Mouse (Mus musculus): Measurements from ENCODE around the gene Kctd7.

The Kctd7 gene

GRCm38 (mm10) chr5:130144334-130145312, at the start of gene Kctd7:
Gene Kctd7, plus strand, starts transcription at chr5:130144861.
- DNase-seq (ENCODE audit: low spot score in 2 of 2), result peak; percentile 95

GRCm38 (mm10) chr5:130096754-130097153, 47.9 kb upstream of the Kctd7 start:
- no peak for DNase-seq (ENCODE audit: low spot score in 2 of 2)

- DNase-seq (ENCODE audit: low spot score in 2 of 2), result no peak
Measured at GRCm38 (mm10) chr5:130097837-130098236, 46.8 kb upstream of the Kctd7 start.

- DNase-seq (ENCODE audit: low spot score in 2 of 2), result no peak
Measured at GRCm38 (mm10) chr5:130101724-130102123, 42.9 kb upstream of the Kctd7 start.

GRCm38 (mm10) chr5:130109348-130109747, 35.3 kb upstream of the Kctd7 start:
- DNase-seq (ENCODE audit: low spot score in 2 of 2), result no peak

GRCm38 (mm10) chr5:130110632-130111464, 33.8 kb upstream of the Kctd7 start:
- DNase-seq (ENCODE audit: low spot score in 2 of 2), result no peak

GRCm38 (mm10) chr5:130112653-130113052, 32.0 kb upstream of the Kctd7 start:
- no peak for DNase-seq (ENCODE audit: low spot score in 2 of 2)

GRCm38 (mm10) chr5:130116116-130116515, 28.5 kb upstream of the Kctd7 start:
- DNase-seq (ENCODE audit: low spot score in 2 of 2), result no peak

- DNase-seq (ENCODE audit: low spot score in 2 of 2), result no peak
Measured at GRCm38 (mm10) chr5:130116857-130117256, 27.8 kb upstream of the Kctd7 start.

GRCm38 (mm10) chr5:130117932-130118331, 26.7 kb upstream of the Kctd7 start:
- DNase-seq (ENCODE audit: low spot score in 2 of 2), result no peak

- no peak for DNase-seq (ENCODE audit: low spot score in 2 of 2)
Measured at GRCm38 (mm10) chr5:130119236-130119635, 25.4 kb upstream of the Kctd7 start.

- DNase-seq (ENCODE audit: low spot score in 2 of 2), result no peak
Measured at GRCm38 (mm10) chr5:130120070-130120736, 24.5 kb upstream of the Kctd7 start.

- no peak for DNase-seq (ENCODE audit: low spot score in 2 of 2)
Measured at GRCm38 (mm10) chr5:130120904-130121303, 23.8 kb upstream of the Kctd7 start.

- no peak for DNase-seq (ENCODE audit: low spot score in 2 of 2)
Measured at GRCm38 (mm10) chr5:130122355-130122754, 22.3 kb upstream of the Kctd7 start.

GRCm38 (mm10) chr5:130124271-130124670, 20.4 kb upstream of the Kctd7 start:
- no peak for DNase-seq (ENCODE audit: low spot score in 2 of 2)

- no peak for DNase-seq (ENCODE audit: low spot score in 2 of 2)
Measured at GRCm38 (mm10) chr5:130128686-130129523, 15.8 kb upstream of the Kctd7 start.

- DNase-seq (ENCODE audit: low spot score in 2 of 2), result no peak
Measured at GRCm38 (mm10) chr5:130129524-130129793, 15.2 kb upstream of the Kctd7 start.

- no peak for DNase-seq (ENCODE audit: low spot score in 2 of 2)
Measured at GRCm38 (mm10) chr5:130136597-130136996, 8.1 kb upstream of the Kctd7 start.

GRCm38 (mm10) chr5:130139393-130139792, 5.3 kb upstream of the Kctd7 start:
- DNase-seq (ENCODE audit: low spot score in 2 of 2), result peak; percentile 77 to 91

GRCm38 (mm10) chr5:130141138-130141537, 3.5 kb upstream of the Kctd7 start:
- no peak for DNase-seq (ENCODE audit: low spot score in 2 of 2)

GRCm38 (mm10) chr5:130142041-130142440, 2.6 kb upstream of the Kctd7 start:
- no peak for DNase-seq (ENCODE audit: low spot score in 2 of 2)

All from spleen, postnatal 4 days (tissue).